Mouse (Mus musculus) CD4-positive, CD25-positive, alpha-beta regulatory T cell, adult 4 months (primary cell): ENCODE measurements around the gene Krtap31-2. TPM values are rescaled to one million over a fixed set of nuclear protein-coding genes. Genes with fewer than 3 reads are reported as not detected.

Source experiments
- ATAC-seq: one replicate; pipeline ENCODE4 v1.8.0; 2017
- polyA plus RNA-seq, 2 experiments: library from polyadenylated mRNA; unstranded; fragments of 100-300 nt; shearing (Covaris generic); gene quantifications; one replicate each; pipeline ENCODE4 v1.2.1; 2017

Gene Krtap31-2
- polyA plus RNA-seq, result not detected

- no peak for ATAC-seq
These were observed at the start of gene Krtap31-2 for GRCm38 (mm10) chr11:99935991-99936390. TSS of gene Krtap31-2 (plus strand) at chr11:99936291.

DNA sequence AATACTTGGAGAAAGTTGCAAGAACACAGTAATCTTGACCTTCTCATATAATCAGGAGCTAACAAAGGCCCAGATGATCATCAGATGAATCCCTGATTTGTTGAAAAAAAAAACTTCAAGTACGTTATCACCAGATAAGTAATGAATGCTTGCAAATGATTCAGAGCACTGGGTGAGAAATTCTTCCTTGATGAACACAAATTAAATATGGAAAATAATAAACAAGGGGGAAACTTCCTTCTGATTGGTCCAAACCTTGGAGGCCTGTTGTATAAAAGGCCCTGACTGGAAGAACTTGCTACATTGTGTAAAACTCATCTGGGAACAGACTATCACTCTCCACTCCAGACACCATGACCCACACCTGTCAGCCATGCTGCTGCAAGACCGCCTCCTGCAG lies 28.5 kb upstream of the Krtap31-2 start, which contains the start of gene Krtap31-1:
Gene Krtap31-1, plus strand, starts transcription at position 301 of the 400 bp plus-strand sequence.
- ATAC-seq, result no peak

DNA sequence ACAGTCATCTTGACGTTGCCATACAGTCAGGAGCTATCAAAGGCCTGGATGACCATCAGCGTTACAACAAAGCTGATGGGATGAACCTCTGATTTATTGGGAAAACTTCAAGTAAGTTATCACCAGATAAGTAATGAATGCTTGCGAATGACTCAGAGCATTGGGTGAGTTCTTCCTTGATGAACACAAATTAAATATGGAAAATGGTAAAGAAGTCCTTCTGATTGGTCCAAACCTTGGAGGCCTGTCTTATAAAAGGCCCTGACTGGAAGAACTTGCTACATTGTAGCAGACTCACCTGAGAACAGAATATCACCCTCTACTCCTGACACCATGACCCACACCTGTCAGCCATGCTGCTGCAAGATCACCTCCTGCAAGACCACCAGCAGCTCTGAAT lies 21.6 kb upstream of the Krtap31-2 start, which contains the start of gene Gm11565:
Gene Gm11565, plus strand, starts transcription at position 301 of the 400 bp plus-strand sequence.
- no peak for ATAC-seq

GRCm38 (mm10) chr11:99937751-99938264 lies 1.7 kb downstream of the Krtap31-2 start:
- ATAC-seq, result no peak

GRCm38 (mm10) chr11:99948175-99948574 lies 12.1 kb downstream of the Krtap31-2 start, which contains the start of gene Krtap9-5:
TSS of gene Krtap9-5 (plus strand) at chr11:99948475.
- no peak for ATAC-seq

DNA sequence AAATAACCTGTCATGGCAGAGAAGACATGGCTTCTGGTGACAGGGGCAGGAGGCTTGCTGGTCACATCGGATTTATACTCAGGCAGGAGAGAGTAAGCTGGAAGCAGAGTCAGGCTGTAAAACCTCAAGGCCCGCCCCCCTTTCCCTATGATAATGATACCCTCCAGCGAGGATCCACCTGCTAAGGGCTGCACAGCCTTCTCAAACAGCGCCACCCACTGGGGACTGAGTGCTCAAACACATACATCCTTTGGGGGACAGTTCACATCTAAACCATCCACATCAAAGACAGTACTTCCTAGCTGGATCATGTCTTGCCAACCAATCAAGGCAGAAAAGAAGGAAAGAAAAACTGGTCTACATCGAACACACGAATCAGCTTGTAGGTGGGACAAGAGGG lies 28.1 kb downstream of the Krtap31-2 start:
- no peak for ATAC-seq

GRCm38 (mm10) chr11:99965961-99966360 lies 29.9 kb downstream of the Krtap31-2 start:
- no peak for ATAC-seq

DNA sequence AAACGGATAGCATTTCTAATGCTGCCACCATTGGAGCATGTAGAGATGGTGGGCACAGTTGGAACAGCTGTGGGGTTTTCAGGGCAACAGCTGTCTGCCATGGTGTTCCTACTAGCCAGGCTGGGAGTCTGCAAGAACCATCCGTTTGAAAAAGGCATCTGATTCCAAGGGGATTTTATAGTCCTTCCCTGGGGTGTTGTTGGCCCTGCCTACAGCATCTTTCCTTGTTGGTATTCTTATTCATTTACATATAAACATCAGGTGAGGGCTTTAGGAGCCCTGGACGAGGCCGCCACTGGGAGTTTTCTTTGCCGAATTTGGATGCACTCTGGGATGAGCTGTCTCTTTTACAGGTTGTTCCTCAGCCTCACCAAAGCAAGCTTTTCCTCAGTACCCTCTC lies 42.9 kb downstream of the Krtap31-2 start, which contains the start of gene Krtap29-1:
Gene Krtap29-1, minus strand, starts transcription at position 101 of the 400 bp plus-strand sequence.
- no peak for ATAC-seq

DNA sequence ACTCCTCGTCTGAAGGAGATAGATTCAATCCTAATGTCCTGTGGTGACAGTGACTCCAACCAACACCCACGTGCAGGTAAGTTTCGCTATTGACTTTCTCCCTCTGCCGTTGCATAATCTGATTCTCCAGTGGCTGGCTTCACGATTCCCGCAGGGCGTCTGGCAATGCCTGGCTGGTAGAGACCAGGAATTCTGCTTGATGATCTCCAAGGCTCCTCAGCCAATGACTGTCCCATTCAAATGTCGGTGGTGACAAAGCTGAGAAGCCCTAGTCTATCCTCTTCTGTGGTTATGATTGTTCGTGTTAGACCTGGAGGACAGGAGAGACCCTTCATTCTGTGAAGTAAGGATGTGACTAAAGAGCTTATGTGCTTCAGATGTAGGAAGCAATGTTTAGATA lies 46.6 kb downstream of the Krtap31-2 start:
- ATAC-seq, result no peak

DNA sequence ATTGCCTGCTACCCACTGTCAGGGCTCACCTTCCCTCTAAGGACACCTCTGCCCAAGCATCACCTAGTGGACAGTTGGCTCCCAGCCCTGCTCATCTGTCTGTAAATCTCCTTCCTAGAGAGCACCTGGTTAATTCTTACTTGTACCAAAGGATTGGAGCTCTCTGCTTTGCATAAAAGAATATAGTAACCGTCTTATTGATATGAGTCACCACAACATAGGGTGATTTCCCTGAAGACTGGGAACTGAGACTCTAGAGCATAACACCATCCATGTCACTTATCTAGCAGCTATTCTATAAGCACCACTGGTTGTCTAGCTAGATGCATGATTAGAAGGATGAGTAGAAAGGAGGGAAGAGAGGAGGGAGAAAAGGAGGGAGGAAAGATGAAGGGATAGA lies 47.4 kb downstream of the Krtap31-2 start:
- ATAC-seq, result no peak

DNA sequence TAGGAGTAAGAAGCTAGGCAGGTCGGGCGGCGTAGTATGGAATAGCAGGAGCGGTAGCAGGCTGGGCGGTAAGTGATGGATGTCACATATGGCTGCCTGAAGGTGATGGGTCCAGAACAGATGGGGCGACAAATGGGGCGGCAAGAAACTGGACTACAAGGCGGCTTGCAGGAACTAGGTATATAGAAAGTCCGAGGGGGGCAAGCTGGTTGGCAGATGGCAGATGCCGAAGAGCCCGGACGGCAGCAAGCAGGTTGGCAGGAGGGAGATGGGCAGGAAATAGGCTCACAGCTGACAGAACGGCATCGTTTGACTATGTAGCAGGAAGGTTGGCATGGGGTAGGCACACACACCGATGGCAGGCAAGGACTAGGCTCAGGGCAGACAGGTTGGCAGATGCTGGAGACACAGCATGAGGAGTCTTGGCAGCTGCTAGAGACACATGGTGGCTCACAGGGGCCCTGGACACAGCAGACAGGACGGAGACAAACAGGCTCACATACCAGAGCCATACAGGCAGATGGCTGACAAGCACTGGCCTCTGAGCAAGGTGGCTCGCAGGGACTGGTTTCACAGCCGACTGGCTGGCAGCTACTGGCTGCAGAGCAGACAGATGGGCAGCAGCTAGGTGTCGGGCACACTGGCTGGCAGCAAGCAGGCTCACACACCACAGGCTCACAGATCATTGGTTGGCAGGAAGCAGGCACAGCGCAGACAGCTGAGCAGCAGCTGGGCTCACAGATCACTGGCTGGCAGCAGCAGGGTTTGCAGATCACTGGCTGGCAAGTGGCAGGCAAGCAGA lies 49.4 kb downstream of the Krtap31-2 start:
- no peak for ATAC-seq

GRCm38 (mm10) chr11:99986180-99986647 lies 50.1 kb downstream of the Krtap31-2 start, which contains the start of gene Krtap16-1:
TSS of gene Krtap16-1 (minus strand) at chr11:99986597.
- no peak for ATAC-seq

Other genes with a start within 250 kb of the Krtap31-2 start
- gene Gm14190, start 245.6 kb upstream of the Krtap31-2 start, polyA plus RNA-seq, result not detected
- not detected for gene Gm14180, start 202.0 kb upstream of the Krtap31-2 start, polyA plus RNA-seq
- gene Gm11595, start 163.4 kb upstream of the Krtap31-2 start, polyA plus RNA-seq, result not detected
- not detected for gene Krtap4-8, start 155.6 kb upstream of the Krtap31-2 start, polyA plus RNA-seq
- not detected for gene Krtap4-9, start 151.1 kb upstream of the Krtap31-2 start, polyA plus RNA-seq
- gene Gm11596, start 142.8 kb upstream of the Krtap31-2 start, polyA plus RNA-seq, result not detected
- gene Gm11569, start 137.4 kb upstream of the Krtap31-2 start, polyA plus RNA-seq, result not detected
- not detected for gene Gm11554, start 131.8 kb upstream of the Krtap31-2 start, polyA plus RNA-seq
- not detected for gene Krtap4-13, start 126.4 kb upstream of the Krtap31-2 start, polyA plus RNA-seq
- gene Gm11564, start 120.6 kb upstream of the Krtap31-2 start, polyA plus RNA-seq, result not detected
- not detected for gene 2300003K06Rik, start 98.2 kb upstream of the Krtap31-2 start, polyA plus RNA-seq
- gene Krtap4-16, start 84.7 kb upstream of the Krtap31-2 start, polyA plus RNA-seq, result not detected
- not detected for gene Gm11568, start 78.4 kb upstream of the Krtap31-2 start, polyA plus RNA-seq
- gene Gm11559, start 71.8 kb upstream of the Krtap31-2 start, polyA plus RNA-seq, result not detected
- not detected for gene Krtap9-1, start 62.9 kb upstream of the Krtap31-2 start, polyA plus RNA-seq
- not detected for gene Gm11567, start 57.1 kb upstream of the Krtap31-2 start, polyA plus RNA-seq
- not detected for gene Krtap31-1, start 28.4 kb upstream of the Krtap31-2 start, polyA plus RNA-seq
- gene Gm11565, start 21.5 kb upstream of the Krtap31-2 start, polyA plus RNA-seq, result not detected
- gene Krtap9-5, start 12.2 kb downstream of the Krtap31-2 start, polyA plus RNA-seq, result not detected
- not detected for gene Krtap29-1, start 42.8 kb downstream of the Krtap31-2 start, polyA plus RNA-seq
- gene Krtap16-1, start 50.3 kb downstream of the Krtap31-2 start, polyA plus RNA-seq, result not detected
- gene Krtap17-1, start 57.7 kb downstream of the Krtap31-2 start, polyA plus RNA-seq, result not detected
- not detected for gene Krt33a, start 79.9 kb downstream of the Krtap31-2 start, polyA plus RNA-seq
- gene Krt33b, start 93.6 kb downstream of the Krtap31-2 start, polyA plus RNA-seq, result not detected
- gene Krt34, start 105.3 kb downstream of the Krtap31-2 start, polyA plus RNA-seq, result not detected
- gene Krt31, start 114.3 kb downstream of the Krtap31-2 start, polyA plus RNA-seq, result not detected
- not detected for gene Krt32, start 151.9 kb downstream of the Krtap31-2 start, polyA plus RNA-seq
- not detected for gene Krt35, start 159.9 kb downstream of the Krtap31-2 start, polyA plus RNA-seq
- not detected for gene Krt36, start 169.3 kb downstream of the Krtap31-2 start, polyA plus RNA-seq
- gene Krt13, start 185.3 kb downstream of the Krtap31-2 start, polyA plus RNA-seq, result not detected
- gene Krt15, start 199.6 kb downstream of the Krtap31-2 start, polyA plus RNA-seq, result not detected
- not detected for gene Krt19, start 212.4 kb downstream of the Krtap31-2 start, polyA plus RNA-seq